Mouse (Mus musculus): ENCODE data around the gene Nol12.

Gene Nol12

GRCm38 (mm10) chr15:78918126-78918525, 16.6 kb upstream of the Nol12 start:
- no peak for DNase-seq

- DNase-seq: no peak
Observed at GRCm38 (mm10) chr15:78919914-78920313, 14.8 kb upstream of the Nol12 start.

GRCm38 (mm10) chr15:78922700-78923099, 12.0 kb upstream of the Nol12 start:
- no peak for DNase-seq

- DNase-seq: no peak
Observed at GRCm38 (mm10) chr15:78923585-78923984, 11.1 kb upstream of the Nol12 start.

- DNase-seq: peak; percentile 39
Observed at GRCm38 (mm10) chr15:78925129-78925528, 9.6 kb upstream of the Nol12 start.

DNA sequence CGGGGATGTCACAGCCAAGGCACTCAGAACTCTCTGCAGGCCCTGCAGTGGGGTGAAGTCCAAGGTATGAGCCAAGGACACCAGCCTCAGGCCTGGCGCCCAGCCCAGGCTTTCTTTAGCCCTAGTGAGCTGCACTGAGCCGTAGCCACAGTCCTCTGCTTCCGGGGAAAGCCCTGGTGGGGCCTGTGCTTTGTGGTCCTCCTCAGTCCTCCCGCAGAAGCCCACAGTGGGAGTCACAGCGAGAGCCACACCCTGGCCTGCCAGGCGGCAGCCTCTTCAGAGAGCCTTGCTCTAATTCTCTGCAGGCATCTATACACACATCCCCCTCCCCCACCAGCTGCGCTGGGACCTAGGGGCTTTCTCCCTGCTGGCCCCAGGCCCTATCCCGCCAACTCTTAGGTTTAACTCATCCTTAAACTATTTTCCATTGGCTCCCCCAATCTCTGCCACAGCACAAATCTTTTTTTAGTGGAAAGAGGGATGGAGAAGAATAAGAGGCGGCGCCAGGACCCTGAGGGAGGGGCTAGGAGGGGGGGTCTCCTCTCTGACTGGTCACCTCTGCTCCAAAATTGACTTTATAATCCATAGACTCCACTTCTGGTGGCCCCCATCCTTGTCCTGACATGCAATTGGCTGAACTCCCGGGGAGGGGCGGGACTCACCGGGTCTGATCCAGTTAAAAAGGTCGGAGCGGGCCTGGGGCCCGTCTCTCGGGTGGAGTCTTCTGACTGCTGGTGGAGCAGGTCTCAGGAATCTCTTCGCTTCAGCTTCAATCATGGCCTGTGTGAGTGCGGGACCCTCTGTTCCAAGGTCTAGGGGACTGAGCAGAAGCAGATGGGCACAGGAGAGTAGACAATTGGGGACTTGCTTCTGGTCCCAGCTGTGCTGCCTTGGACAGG, 8.5 kb upstream of the Nol12 start, which contains the start of gene Lgals1:
Gene Lgals1 (plus strand): TSS at position 705 of the 899 bp plus-strand sequence.
- DNase-seq: peak; percentile 91

- peak; percentile 36 for DNase-seq
Observed at GRCm38 (mm10) chr15:78927021-78927787, 7.5 kb upstream of the Nol12 start.

- peak; percentile 55 for DNase-seq
Observed at GRCm38 (mm10) chr15:78927788-78928457, 6.8 kb upstream of the Nol12 start.

DNA sequence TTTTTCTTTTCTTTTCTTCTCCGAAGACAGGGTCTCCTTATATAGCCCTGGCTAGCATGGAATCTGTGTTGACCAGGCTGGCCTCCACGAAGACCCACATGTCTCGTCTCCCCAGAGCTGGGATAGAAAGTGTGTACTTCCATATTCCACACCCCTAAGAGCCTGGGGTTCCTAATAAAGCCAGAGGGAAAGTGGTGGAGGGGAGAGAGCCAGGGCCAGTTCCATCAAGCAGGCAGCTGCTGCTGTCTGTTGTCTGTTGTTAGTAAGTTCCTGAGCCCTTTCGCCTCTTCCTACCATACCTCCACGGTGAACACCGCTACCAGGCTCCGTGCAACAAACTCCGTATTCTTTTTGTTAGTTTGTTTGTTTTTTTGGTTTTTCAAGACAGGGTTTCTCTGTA, 6.2 kb upstream of the Nol12 start:
- no peak for DNase-seq

DNA sequence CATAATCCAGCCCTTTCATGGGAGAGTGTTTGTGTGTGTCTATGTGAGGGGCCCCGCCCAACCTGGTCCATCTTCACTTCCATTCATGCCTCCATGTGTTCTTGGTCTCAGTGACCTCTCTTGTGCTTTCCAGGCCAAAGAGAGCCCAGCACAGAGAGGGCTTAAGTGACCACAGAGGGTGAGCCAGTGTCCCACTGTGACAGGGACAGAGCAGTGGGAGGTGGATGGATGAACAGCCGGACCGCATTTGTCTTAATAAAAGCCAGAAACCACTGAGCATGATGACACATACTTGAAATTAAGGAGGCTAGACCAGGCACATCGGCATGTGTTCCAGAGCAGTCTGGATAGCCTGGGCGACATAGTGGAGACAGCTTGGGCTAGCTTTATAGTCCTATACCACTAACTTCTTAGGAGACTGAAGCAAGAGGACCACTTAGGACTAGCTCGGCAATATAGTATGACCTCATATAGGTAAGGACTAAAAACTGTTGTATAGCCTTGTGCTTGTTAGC, 4.5 kb upstream of the Nol12 start:
- no peak for DNase-seq

DNA sequence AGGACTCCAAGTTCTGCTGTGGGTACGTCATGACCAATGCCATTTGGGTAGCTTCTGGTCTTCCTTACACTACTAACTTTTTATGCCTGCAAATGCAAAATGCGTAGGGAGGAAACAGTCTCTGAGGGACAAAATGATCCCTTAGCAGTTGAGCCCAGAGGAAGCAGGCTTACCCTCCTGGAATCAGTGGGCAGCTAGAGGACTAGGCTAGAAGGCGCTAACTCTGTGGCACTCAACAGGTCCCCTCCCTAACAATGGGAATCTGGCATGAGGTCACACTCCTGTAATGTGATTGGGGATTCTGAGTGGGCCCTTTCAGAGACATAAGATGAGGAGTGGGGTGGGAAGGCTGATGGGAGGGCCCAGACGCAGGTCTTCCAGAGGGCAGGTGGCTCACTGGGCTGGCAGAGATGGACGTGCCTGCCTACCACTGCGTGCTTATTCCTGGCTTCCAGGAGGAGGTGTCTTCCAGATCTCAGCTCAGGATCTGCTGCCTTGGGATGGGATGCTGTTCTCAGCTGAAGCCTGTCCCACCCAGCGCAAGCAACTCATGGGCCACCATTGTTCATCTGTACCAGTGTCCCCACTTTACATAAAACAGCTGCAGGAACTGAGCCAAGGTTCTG, 3.8 kb upstream of the Nol12 start:
- no peak for DNase-seq

GRCm38 (mm10) chr15:78931577-78931976, 3.2 kb upstream of the Nol12 start:
- peak; percentile 55 for DNase-seq

- no peak for DNase-seq
Observed at GRCm38 (mm10) chr15:78936403-78936802, 1.7 kb downstream of the Nol12 start.

DNA sequence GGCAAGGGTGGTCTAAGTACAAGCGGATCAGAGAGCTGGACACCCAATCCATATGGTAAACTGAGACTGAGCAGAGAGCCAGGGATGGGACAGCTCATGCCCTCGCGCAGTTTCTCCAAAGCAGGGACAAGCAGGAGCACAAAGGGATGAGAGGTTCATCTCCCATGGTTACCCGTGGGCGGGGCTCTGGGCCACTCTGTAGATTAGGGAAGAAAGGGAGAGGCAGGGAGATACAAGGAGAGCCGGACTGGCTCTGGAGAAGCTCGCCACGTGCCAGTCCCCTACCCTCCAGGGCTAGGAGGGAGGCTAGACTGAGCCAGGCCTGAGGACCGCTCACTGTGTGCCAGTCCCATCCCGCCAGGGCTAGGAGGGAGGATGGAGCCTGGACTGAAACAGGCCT, 2.6 kb downstream of the Nol12 start:
- no peak for DNase-seq

GRCm38 (mm10) chr15:78937963-78938362, 3.2 kb downstream of the Nol12 start:
- DNase-seq: no peak

DNA sequence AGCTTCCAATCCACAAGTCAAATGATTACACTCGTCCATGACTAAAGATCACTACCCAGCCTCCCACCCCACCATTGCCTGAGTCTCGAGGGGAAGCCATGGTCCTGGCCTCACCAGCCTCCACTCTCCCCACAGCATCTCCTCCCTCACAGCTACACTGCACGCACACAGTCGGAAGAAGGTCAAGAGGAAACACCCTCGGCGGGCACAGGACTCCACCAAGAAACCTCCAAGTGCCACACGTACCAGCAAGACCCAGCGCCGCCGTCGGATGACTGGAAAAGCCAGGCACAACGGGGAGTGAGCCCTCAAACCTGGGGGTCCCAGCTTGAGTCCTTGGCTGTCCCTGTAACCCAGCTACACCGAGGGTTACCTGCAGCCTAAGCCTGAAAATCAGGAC, 5.6 kb downstream of the Nol12 start:
- DNase-seq: no peak

DNA sequence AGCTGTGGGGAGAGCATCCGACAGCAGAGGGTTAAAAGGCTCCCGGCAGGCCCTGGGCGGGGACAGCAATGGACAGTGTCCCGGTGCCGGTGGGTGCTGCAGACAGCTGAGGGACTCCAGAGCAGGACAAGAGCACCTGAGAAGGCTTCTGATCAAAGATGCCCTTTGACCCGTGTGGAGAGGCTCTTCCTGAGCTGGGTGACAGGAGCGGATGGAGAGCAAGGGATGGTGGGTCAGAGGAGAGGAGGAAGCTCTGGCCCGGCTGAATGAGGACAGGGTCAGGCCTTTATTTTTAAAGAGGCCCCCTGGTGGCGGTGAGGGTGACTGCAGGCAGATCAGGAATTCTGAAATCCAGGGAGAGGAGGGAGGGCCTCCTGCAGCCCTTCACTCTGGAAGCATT, 7.9 kb downstream of the Nol12 start:
- DNase-seq: peak; percentile 87

DNA sequence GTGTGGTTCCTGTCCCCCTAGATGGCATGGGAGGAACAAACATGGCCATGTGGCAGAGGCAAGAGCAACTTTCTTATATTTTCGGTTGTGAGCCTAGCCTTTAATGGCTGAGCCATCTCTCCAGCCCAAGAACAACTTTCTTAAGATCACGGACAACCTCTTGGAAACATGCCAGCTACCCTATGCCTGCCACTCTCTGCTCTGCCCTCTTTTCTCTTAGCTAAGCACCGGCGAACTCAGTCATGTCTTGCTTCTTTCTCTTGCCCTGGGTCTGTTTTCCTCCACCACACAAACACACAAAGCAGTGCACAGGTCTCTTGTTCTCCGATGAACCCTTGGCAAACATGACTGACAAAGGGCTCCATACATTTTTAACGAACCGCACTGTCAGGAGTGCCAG, 11.5 kb downstream of the Nol12 start:
- no peak for DNase-seq

- peak; percentile 83 for DNase-seq
Observed at GRCm38 (mm10) chr15:78947657-78948056, 12.9 kb downstream of the Nol12 start, which contains the start of gene Triobp. Gene Triobp (plus strand): TSS chr15:78947724.

GRCm38 (mm10) chr15:78948152-78948725, 13.5 kb downstream of the Nol12 start:
- no peak for DNase-seq

DNA sequence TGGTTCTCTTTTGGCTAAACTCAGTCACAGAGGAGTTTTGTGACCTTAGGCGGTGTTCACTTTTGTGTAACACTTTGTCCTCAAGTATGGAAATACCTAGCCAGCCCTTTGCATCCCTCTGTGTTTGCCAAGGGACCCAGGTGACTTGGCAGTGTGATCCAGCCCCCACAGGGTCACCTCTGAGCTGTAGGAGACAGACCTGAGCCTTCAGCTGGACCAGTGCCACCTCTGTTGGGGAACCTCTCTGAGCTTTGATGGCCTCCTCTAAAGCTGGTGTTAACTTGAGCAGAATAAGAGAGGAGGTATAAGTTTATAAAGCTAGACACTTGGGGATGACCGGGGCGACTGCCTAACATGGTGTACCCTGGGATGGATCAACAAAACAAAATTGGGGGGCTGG, 14.2 kb downstream of the Nol12 start:
- DNase-seq: no peak

GRCm38 (mm10) chr15:78955663-78956062, 20.9 kb downstream of the Nol12 start:
- DNase-seq: no peak
